Mouse (Mus musculus): ENCODE data around the gene Map7.

Map7 gene

GRCm38 (mm10) chr10:20185806-20186205, 37.5 kb downstream of the Map7 start:
- DNase-seq (ENCODE audit: low spot score in 2 of 2): no peak

GRCm38 (mm10) chr10:20186800-20187273, 38.6 kb downstream of the Map7 start:
- DNase-seq (ENCODE audit: low spot score in 2 of 2): no peak

- no peak for DNase-seq (ENCODE audit: low spot score in 2 of 2)
These were observed 42.0 kb downstream of the Map7 start for GRCm38 (mm10) chr10:20190139-20190747.

GRCm38 (mm10) chr10:20194847-20195540, 46.7 kb downstream of the Map7 start:
- DNase-seq (ENCODE audit: low spot score in 2 of 2): no peak

GRCm38 (mm10) chr10:20197039-20197438, 48.8 kb downstream of the Map7 start:
- DNase-seq (ENCODE audit: low spot score in 2 of 2): no peak

GRCm38 (mm10) chr10:20198968-20199737, 50.9 kb downstream of the Map7 start:
- DNase-seq (ENCODE audit: low spot score in 2 of 2): no peak

- DNase-seq (ENCODE audit: low spot score in 2 of 2): no peak
These were observed 53.0 kb downstream of the Map7 start for GRCm38 (mm10) chr10:20201236-20201635.

- DNase-seq (ENCODE audit: low spot score in 2 of 2): no peak
These were observed 53.9 kb downstream of the Map7 start for GRCm38 (mm10) chr10:20202171-20202570.

GRCm38 (mm10) chr10:20202818-20203217, 54.5 kb downstream of the Map7 start:
- no peak for DNase-seq (ENCODE audit: low spot score in 2 of 2)

GRCm38 (mm10) chr10:20203502-20203901, 55.2 kb downstream of the Map7 start:
- no peak for DNase-seq (ENCODE audit: low spot score in 2 of 2)

GRCm38 (mm10) chr10:20204696-20205431, 56.6 kb downstream of the Map7 start:
- no peak for DNase-seq (ENCODE audit: low spot score in 2 of 2)

- no peak for DNase-seq (ENCODE audit: low spot score in 2 of 2)
These were observed 58.7 kb downstream of the Map7 start for GRCm38 (mm10) chr10:20206966-20207365.

- no peak for DNase-seq (ENCODE audit: low spot score in 2 of 2)
These were observed 61.5 kb downstream of the Map7 start for GRCm38 (mm10) chr10:20209609-20210341.

GRCm38 (mm10) chr10:20214418-20214817, 66.1 kb downstream of the Map7 start:
- DNase-seq (ENCODE audit: low spot score in 2 of 2): no peak

GRCm38 (mm10) chr10:20216982-20217381, 68.7 kb downstream of the Map7 start:
- DNase-seq (ENCODE audit: low spot score in 2 of 2): no peak

- DNase-seq (ENCODE audit: low spot score in 2 of 2): no peak
These were observed 70.6 kb downstream of the Map7 start for GRCm38 (mm10) chr10:20218866-20219265.

GRCm38 (mm10) chr10:20219538-20219937, 71.3 kb downstream of the Map7 start:
- no peak for DNase-seq (ENCODE audit: low spot score in 2 of 2)

- DNase-seq (ENCODE audit: low spot score in 2 of 2): no peak
These were observed 72.3 kb downstream of the Map7 start for GRCm38 (mm10) chr10:20220443-20221071.

GRCm38 (mm10) chr10:20222011-20222410, 73.7 kb downstream of the Map7 start:
- DNase-seq (ENCODE audit: low spot score in 2 of 2): no peak

- DNase-seq (ENCODE audit: low spot score in 2 of 2): no peak
These were observed 78.5 kb downstream of the Map7 start for GRCm38 (mm10) chr10:20226728-20227127.

GRCm38 (mm10) chr10:20230026-20230425, 81.8 kb downstream of the Map7 start:
- DNase-seq (ENCODE audit: low spot score in 2 of 2): no peak

All from urinary bladder, postnatal 36 days (tissue).